Mouse (Mus musculus) liver, embryonic 14.5 days (tissue): ENCODE results near the gene Polr2e. TPM values are rescaled to one million over a fixed set of nuclear protein-coding genes. Genes with fewer than 3 reads are reported as not detected.

Experiments used
- ATAC-seq: fragments of 200-750 bp; cut with Nextera tagmentation; 2 replicates; pipeline ENCODE4 v1.8.0; 2017; ENCODE audit warnings: moderate number of reproducible peaks, mild to moderate bottlenecking, moderate library complexity; ENCODE audit not compliant: insufficient read depth
- DNase-seq, 3 experiments: peaks; one replicate each; pipeline ENCODE4 v3.0.0-alpha.2; 2012 to 2013; ENCODE audit warnings: low read depth in 3 of 3, low spot score in 3 of 3
- H3K27ac ChIP-seq: fragments of 300-500 bp; sonication (generic); 2 replicates; pipeline ENCODE4 v1.5.1; 2014; ENCODE audit warnings: moderate library complexity, mild to moderate bottlenecking, control low read depth, inconsistent platforms
- H3K27me3 ChIP-seq: fragments of 300-500 bp; sonication (generic); 2 replicates; pipeline ENCODE4 v1.6.1; 2014; ENCODE audit warnings: mild to moderate bottlenecking, low read length, moderate library complexity; ENCODE audit not compliant: control insufficient read depth, insufficient read depth
- H3K36me3 ChIP-seq: fragments of 300-500 bp; sonication (generic); replicated peaks from 2 replicates; pipeline ENCODE4 v1.6.1; 2014; ENCODE audit warnings: low read depth; ENCODE audit not compliant: control insufficient read depth, insufficient read depth
- H3K4me1 ChIP-seq, 2 experiments: fragments of 200-500 bp in 1 of 2; fragments of 300-500 bp in 1 of 2; sonication (generic) in 1 of 2; replicated peaks; 2 replicates each; pipeline ENCODE4 v1.6.1; 2012 to 2014; ENCODE audit warnings: antibody characterized with exemption in 1 of 2, inconsistent platforms in 1 of 2, low read length in 1 of 2; ENCODE audit not compliant: control insufficient read depth in 2 of 2, insufficient read depth in 2 of 2
- H3K4me2 ChIP-seq: fragments of 300-500 bp; sonication (generic); 2 replicates; pipeline ENCODE4 v1.6.1; 2014; ENCODE audit warnings: low read depth, mild to moderate bottlenecking, control low read depth, moderate library complexity
- H3K4me3 ChIP-seq, 2 experiments: fragments of 200-500 bp in 1 of 2; fragments of 300-500 bp in 1 of 2; sonication (generic) in 1 of 2; 2 replicates each; pipeline ENCODE4 v1.5.1; 2012 to 2014; ENCODE audit warnings: low read depth in 2 of 2, low read length in 2 of 2, mild to moderate bottlenecking in 2 of 2, control low read depth in 1 of 2, inconsistent platforms in 1 of 2, moderate library complexity in 1 of 2; ENCODE audit not compliant: insufficient read depth in 1 of 2
- H3K9ac ChIP-seq: fragments of 300-500 bp; sonication (generic); replicated peaks from 2 replicates; pipeline ENCODE4 v1.6.1; 2014; ENCODE audit warnings: mild to moderate bottlenecking, control low read depth, moderate library complexity
- H3K9me3 ChIP-seq: fragments of 300-500 bp; sonication (generic); 2 replicates; pipeline ENCODE4 v1.6.1; 2016; ENCODE audit warnings: low read length, mixed read lengths; ENCODE audit not compliant: control insufficient read depth
- CTCF ChIP-seq: IDR thresholded peaks from 2 replicates; pipeline ENCODE4 v1.5.1; 2016; ENCODE audit warnings: antibody characterized with exemption, low read depth, control low read depth
- EP300 ChIP-seq: IDR thresholded peaks from 2 replicates; pipeline ENCODE4 v1.6.1; 2016; ENCODE audit warnings: antibody characterized with exemption, low read depth
- WGBS: fragments of 180-500 bp; shearing (Covaris S2); extraction: QIAGEN DNeasy Blood & Tissue Kit; methylation state at CpG from one replicate; pipeline ENCODE4 v1.1.7; 2014; ENCODE audit not compliant: insufficient replicate concordance; 5-methylcytosine and 5-hydroxymethylcytosine counted together
- polyA plus RNA-seq, 2 experiments: library from polyadenylated mRNA; depleted of rRNA in 1 of 2; stranded (reverse) in 1 of 2; unstranded in 1 of 2; fragments of >200 nt; fragmentation: Nextera tagmentation in 1 of 2; extraction: Ambion mirVana in 1 of 2; gene quantifications; 2 replicates each; pipeline versions ENCODE4 v1.2.1 to v1.2.3; 2012 to 2014

Polr2e gene
- polyA plus RNA-seq, 2 experiments, result 88.0 to 121 TPM

DNA sequence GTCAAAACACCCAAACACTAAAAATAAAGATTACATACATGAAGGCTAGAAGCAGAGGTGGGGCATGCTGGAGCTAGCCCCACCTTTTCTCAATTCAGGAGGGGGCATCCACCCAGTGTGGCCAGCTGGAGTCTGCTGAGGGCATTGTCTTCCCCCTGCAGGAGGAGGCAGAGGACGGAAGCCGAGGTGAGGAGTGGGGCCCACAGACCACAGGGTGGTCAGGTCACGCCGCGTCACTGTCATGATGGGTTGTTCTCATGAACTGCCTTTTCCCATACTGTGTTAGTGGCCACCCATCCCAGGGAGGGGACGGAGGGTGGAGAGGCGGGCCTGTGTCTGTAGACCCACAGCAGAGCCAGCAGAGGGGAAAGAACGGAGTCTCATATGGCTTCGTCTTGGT lies 9.4 kb downstream of the Polr2e start:
- H3K27ac ChIP-seq, result no peak overlapping the region
- H3K9ac ChIP-seq, result no peak overlapping the region
- peaks cover 14 to 22% of the 10 kb centered on the region in 2 experiments for H3K4me1 ChIP-seq

DNA sequence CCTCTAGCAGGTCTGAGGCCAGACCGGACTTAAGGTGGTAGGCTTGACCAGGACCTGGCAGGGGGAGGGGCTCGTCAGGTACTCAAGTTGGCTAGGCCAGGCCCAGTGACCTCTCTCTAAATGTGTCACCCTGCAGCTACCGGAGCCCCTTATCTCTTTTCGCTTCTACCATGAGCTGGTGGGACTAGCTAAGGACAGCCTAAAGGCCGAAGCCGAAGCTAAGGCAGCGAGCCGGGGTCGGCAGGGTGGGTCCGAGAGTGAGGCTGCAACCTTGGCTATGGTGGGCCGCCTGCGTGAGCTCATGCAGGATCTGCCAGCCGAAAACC lies 11.1 kb downstream of the Polr2e start:
- Histone ChIP-seq H3K9ac (no peak overlapping the region), H3K27ac (no peak overlapping the region), H3K36me3 (no peaks in the 10 kb centered on the region; the same call in none of the 2 replicates), H3K4me2 (no peak overlapping the region), H3K9me3 (no peaks in the 10 kb centered on the region), H3K27me3 (no peaks in the 10 kb centered on the region), H3K4me3 (no peak overlapping the region), H3K4me1 (peaks cover 10 to 15% of the 10 kb centered on the region in 2 experiments)
- no peak for DNase-seq
- ATAC-seq, result no peak
- WGBS, result 86% methylated on average over 13 of the region's 13 CpGs
- TF ChIP-seq CTCF (no peak), EP300 (no peak)

More for the DNA sequence above, 9.4 kb downstream of the Polr2e start:
- no peak for ATAC-seq
- DNase-seq, result no peak
- TF ChIP-seq EP300 (no peak), CTCF (no peak)
- Histone ChIP-seq H3K27me3 (no peaks in the 10 kb centered on the region), H3K4me2 (no peak overlapping the region), H3K4me3 (no peak overlapping the region), H3K36me3 (peaks cover 2% of the 10 kb centered on the region), H3K9me3 (no peaks in the 10 kb centered on the region)
- WGBS, result 63% methylated on average over 9 of the region's 9 CpGs

DNA sequence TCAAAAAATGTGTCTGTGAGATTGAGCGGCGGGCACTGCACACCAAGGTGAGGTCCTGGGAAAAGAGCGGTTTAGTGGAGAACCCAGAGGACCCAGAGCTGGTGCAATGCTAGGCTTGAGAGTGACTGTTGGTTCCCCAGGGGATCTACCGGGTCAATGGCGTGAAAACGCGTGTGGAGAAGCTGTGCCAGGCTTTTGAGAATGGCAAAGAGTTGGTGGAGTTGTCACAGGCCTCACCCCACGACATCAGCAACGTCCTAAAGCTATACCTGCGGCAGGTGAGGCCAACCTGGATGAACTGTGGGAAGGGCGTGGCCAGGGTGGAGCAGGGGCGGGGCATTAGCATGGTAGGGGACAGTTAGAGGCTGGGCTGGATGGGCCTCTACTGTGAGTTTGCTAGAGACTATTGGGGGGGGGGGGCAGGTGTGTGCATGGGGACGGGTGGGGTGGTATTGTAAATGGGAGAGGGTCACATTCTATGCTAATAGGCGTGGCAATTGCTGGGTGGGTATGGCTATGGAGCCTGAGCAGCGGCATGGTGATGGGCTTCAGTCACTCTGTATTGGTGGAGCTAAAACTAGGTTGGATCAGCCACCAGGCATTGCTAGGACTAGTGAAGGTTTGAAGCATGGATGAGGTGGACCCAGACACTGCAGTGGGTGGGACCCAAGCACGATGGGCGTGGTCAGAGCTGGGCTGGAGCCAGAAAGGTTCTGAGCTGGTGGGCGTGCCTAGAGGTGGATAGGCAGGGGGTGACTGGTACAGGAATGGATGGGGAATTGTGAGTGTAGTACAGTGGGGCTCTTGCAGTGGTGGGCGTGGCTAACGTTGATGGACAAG lies 11.7 kb downstream of the Polr2e start:
- TF ChIP-seq CTCF (no peak), EP300 (no peak)
- Histone ChIP-seq H3K4me2 (no peak overlapping the region), H3K4me1 (peaks cover 7 to 12% of the 10 kb centered on the region in 2 experiments), H3K36me3 (no peaks in the 10 kb centered on the region; the same call in none of the 2 replicates), H3K27me3 (no peaks in the 10 kb centered on the region), H3K27ac (no peak overlapping the region), H3K4me3 (no peak overlapping the region), H3K9me3 (no peaks in the 10 kb centered on the region), H3K9ac (no peak overlapping the region)
- ATAC-seq (peak; percentile 27; the same call in 1 of the 2 replicates), DNase-seq (no peak)
- WGBS, result 59% methylated on average over 20 of the region's 20 CpGs

DNA sequence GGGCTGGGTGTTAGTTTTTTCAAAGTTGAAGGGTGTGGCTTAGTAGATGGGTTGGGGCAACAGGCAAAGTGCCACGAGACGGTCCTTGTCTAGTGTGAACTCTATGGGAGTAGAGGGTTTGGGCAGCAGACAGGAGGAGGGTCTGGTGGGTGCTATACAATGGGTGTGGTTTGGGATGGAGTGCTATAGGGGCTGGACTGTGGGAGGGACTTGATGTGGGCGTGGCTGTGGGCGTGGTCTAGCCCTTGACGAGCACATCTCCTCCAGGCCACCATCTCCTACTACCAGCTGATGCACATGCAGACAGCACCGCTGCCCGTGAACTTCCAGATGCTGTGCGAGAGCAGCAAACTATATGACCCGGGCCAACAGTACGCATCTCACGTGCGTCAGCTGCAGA lies 13.7 kb downstream of the Polr2e start:
- Histone ChIP-seq H3K4me2 (no peak overlapping the region), H3K4me1 (peaks cover 5 to 7% of the 10 kb centered on the region in 2 experiments), H3K36me3 (no peaks in the 10 kb centered on the region; the same call in none of the 2 replicates), H3K9ac (no peak overlapping the region), H3K27me3 (no peaks in the 10 kb centered on the region), H3K27ac (no peak overlapping the region), H3K4me3 (no peak overlapping the region), H3K9me3 (no peaks in the 10 kb centered on the region)
- TF ChIP-seq CTCF (no peak), EP300 (no peak)
- 51% methylated on average over 12 of the region's 12 CpGs for WGBS
- ATAC-seq (0 out of 2 replicates have a peak, but pooled peaks have one; percentile 10), DNase-seq (no peak)

DNA sequence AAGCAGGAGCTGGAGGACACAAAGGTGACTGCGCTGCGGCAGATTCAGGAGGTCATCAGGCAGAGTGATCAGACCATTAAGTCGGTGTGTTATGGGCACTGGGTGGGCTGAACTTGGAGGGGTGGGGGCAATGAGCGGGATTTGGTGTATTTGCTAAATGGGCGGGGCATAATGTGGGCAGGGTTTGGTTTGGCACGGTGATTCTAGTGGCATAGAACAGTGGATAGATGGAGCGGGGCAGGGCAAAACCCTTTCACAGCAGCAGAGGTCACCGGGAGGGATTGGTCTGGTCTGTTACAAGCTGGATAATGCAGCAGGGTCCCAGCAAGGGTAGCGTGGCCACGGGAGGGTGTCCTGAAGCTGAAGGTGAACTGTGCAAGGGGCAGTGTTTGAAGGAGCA lies 14.1 kb downstream of the Polr2e start:
- Histone ChIP-seq H3K4me1 (peaks cover 5 to 7% of the 10 kb centered on the region in 2 experiments), H3K36me3 (no peaks in the 10 kb centered on the region; the same call in none of the 2 replicates), H3K9ac (no peak overlapping the region), H3K27ac (no peak overlapping the region), H3K9me3 (no peaks in the 10 kb centered on the region), H3K27me3 (no peaks in the 10 kb centered on the region), H3K4me2 (no peak overlapping the region), H3K4me3 (no peak overlapping the region)
- 68% methylated on average over 10 of the region's 10 CpGs for WGBS
- TF ChIP-seq CTCF (no peak), EP300 (no peak)
- DNase-seq (no peak), ATAC-seq (no peak)
